Mouse (Mus musculus) urinary bladder, postnatal 36 days (tissue): ENCODE results near the gene Gm8871.
"Not testable (repeated sequence)": the region's sequence is repeated elsewhere in the genome, so short reads cannot be mapped to it uniquely, and the experiment has no call there.

Source experiments
- DNase-seq, 2 experiments: peaks; one replicate each; pipeline ENCODE4 v3.0.0; 2022; ENCODE audit warnings: low spot score in 2 of 2, mixed read lengths in 1 of 2

Gm8871 gene

GRCm38 (mm10) chr5:10947505-10947904 is at the start of gene Gm8871, which contains the start of gene Gm8857:
Gene Gm8871 (plus strand): TSS chr5:10947805.
Gene Gm8857 (plus strand): TSS chr5:10947807.
- not testable (repeated sequence) for DNase-seq

GRCm38 (mm10) chr5:10953512-10953911 is 5.9 kb downstream of the Gm8871 start:
- not testable (repeated sequence) for DNase-seq

- DNase-seq = not testable (repeated sequence)
Measured at GRCm38 (mm10) chr5:10958057-10958456, 10.5 kb downstream of the Gm8871 start.
